Mouse (Mus musculus): ENCODE results near the gene 5730409E04Rik.

The 5730409E04Rik gene

DNA sequence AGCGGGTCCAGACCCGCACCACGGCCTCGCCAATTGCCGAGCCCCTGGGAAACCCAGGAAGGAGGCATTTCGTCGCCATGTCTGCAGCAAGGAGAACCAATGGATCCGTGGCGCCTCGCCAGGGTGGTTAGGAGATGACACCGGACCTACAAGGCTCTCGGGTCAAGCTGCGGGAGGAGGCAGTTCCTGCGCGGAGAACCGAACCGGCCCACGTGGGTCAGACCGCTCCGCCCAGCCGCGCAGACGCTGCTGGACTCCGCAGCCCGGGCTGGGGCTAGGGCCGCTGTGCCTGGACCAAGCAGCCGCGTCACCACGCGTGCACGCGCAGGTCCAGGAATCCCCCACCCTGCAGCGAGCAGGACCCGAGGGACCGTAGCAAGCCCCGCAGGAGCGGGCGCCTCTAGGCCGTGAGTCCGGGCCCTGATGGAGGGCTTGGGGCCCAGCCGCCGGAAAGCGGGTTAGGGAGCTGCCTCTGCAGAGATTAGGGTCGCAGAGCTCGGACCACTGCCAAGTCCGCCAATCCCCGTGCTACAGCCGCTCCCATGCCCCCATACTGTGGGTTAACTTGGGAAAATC, at the start of gene 5730409E04Rik:
Gene 5730409E04Rik, plus strand, starts transcription at position 213 of the 576 bp plus-strand sequence.
- under 1% methylated on average over 48 of the region's 48 CpGs for WGBS

GRCm38 (mm10) chr4:126563798-126564197, 45.8 kb upstream of the 5730409E04Rik start:
- 87% methylated on average over 6 of the region's 6 CpGs for WGBS

DNA sequence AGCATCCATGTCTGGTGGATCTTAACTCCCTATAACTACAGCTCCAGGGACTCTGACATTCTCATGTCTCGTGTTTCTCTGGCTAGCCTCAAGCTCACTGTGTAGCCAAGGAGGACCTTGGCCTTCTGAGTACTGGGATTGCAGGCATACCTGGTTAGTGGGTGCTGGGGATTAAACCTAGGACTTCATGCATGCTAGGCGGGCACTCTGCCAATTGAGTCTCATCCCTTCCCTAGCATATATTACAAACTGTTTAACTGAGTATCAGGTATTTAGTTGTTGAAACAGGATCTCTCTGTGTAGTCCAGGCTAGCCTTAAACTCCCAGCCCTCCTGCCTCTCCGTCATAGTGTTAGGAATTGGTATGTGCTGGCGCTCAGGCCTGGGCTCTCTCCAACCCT, 42.4 kb upstream of the 5730409E04Rik start:
- 94% methylated on average over 4 of the region's 4 CpGs for WGBS

DNA sequence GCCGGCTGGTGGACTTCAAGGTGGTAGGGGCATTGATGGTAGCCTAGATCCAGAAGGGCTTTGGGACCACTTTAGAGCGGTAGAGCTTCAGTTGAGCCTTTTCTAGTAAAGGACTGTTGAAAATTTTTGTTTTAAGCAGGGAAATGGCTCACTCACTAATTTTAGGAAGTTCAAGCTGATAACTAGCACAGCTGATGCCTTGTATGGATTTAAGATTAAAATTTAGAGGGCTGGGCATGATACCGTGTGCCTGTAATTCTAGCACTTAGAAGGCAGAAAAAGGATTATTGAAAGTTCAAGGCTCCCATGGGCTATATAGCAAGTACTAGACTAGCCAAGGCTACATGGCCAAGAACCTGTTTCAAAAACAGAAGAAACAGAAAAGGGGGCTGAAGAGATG, 39.8 kb upstream of the 5730409E04Rik start:
- WGBS, result 96% methylated on average over 3 of the region's 3 CpGs

DNA sequence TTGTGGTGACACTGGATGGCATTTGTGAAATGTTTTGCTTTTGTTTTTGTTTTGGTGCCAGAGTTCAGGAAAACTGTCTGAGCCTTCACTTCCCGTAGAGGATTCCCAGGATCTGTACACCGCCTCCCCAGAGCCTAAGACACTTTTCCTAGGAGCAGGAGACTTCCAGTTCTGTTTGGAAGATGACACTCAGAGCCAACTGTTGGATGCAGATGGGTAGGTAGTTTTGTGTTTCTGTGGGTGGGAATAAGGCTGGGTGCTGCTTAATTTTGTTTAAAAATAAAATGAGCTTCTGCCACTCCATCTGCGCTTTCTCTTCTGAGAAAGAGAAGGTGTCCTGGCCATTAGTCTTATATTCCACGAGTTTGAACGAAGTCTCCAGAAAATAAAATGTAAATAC, 33.3 kb upstream of the 5730409E04Rik start:
- WGBS, result 69% methylated on average over 5 of the region's 5 CpGs

- WGBS, result 87% methylated on average over 3 of the region's 3 CpGs
These were observed 31.7 kb upstream of the 5730409E04Rik start for GRCm38 (mm10) chr4:126577920-126578319.

DNA sequence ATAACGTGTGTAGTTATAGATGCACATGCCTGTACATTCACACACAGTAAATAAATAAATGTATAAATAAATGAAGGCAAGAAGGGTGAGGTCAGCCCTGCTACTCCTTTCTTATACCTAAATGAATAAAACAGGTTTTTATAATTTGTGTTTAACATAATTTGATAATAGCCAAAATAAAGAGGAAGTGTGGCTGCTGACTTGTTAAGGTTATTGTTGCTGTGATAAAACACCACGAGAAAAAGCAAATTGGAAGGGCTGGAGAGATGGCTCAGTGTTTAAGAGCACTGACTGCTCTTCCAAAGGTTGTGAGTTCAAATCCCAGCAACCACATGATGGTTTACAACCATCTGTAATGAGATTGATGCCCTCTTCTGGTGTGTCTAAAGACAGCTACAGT, 30.5 kb upstream of the 5730409E04Rik start:
- 87% methylated on average over 2 of the region's 2 CpGs for WGBS

DNA sequence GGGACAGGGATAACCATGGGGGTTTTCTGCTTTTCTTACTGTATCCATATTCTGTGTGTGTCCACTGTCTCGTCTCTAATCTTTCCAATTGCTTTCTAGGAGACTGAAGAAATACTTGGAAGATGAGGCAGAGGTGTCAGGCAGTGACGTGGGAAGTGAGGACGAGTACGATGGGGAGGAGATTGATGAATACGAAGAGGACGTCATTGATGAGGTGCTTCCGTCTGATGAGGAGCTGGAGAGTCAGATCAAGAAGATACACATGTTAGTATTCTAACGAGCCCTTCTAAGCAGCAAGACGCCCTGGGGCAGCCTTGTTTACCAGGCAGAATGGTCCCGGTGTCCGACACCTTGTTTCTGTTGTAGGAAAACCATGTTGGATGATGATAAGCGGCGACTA, 23.9 kb upstream of the 5730409E04Rik start:
- WGBS, result 96% methylated on average over 13 of the region's 13 CpGs

- WGBS, result 68% methylated on average over 6 of the region's 6 CpGs
These were observed 17.6 kb upstream of the 5730409E04Rik start for GRCm38 (mm10) chr4:126592039-126592438.

DNA sequence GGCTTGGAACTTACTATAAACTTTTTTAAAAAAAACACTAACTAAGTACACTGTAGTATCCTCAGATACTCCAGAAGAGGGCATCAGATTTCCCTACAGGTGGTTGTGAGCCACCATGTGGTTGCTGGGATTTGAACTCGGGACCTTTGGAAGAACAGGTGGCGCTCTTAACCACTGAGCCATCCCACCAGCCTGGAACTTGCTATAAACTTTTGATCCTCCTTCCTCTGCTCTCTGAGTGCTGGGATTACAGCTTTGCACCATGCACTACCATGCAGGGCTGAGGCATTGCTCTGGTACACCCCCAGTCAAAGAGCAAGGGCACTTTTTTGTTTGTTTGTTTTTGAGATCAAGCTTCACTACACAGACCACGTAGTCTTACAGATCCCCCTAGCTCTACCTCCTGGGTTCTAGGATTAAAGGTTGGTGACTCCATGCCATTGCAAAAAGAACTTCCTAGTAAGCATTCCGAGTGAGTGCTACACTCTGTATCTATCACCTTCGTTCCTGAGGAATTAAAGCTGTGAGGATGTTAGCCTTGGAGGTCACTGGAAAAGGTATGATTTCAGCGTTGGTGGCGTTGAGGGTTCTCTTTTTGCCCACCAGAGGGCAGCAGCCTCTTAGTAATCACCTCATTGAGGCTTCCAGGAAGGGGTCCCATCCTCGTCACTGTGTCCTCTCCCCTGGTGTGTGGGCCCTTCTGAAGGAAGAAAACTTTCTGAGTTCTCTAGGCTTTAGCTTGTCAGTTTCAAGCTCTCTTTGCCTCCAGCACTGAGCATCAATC, 9.5 kb upstream of the 5730409E04Rik start:
- WGBS, result 30% methylated on average over 8 of the region's 8 CpGs

GRCm38 (mm10) chr4:126601597-126602444, 7.8 kb upstream of the 5730409E04Rik start:
- 22% methylated on average over 22 of the region's 22 CpGs for whole genome bisulfite sequencing

DNA sequence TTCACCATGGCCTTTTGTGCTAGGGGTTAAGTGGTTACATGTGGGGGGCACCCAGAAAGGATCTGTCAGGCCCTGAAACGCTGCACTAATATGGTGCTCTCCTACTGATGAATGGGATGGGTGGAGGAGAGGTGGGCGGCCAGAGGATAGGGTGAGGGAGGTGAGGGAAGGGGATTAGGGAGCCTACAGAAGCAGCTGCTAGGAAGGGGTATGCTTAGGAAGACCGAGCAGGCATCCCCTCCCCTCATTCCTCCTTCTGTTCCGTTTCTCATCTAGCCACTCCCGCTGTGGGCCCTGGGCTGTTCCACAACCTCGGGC, 7.2 kb upstream of the 5730409E04Rik start:
- WGBS, result 41% methylated on average over 6 of the region's 6 CpGs

DNA sequence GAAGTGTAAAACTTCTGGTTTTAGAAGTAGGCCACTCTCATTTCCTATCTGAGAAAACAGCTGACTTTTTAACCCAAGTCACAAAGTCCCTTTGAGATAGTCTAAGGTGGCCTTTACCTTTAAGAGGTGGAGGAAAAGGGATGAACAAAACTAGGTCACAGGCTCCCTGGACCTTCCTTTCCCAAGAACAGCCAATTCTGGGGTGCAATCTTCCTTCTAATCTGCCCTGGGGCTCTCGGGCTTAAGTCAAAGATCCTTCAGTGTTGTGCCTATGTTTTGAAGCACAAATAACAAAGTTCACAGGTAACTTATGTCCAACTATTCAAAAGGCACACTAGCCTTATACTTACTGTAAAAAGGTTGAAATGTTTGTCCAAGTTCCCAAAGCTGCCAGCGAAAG, 5.5 kb upstream of the 5730409E04Rik start:
- 90% methylated on average over 2 of the region's 2 CpGs for WGBS

- WGBS, result 89% methylated on average over 4 of the region's 4 CpGs
These were observed 3.9 kb upstream of the 5730409E04Rik start for GRCm38 (mm10) chr4:126605751-126606150.

GRCm38 (mm10) chr4:126611991-126612390, 2.4 kb downstream of the 5730409E04Rik start:
- WGBS, result 81% methylated on average over 17 of the region's 17 CpGs

GRCm38 (mm10) chr4:126616312-126616711, 6.7 kb downstream of the 5730409E04Rik start:
- 84% methylated on average over 4 of the region's 4 CpGs for WGBS

- WGBS, result 14% methylated on average over 33 of the region's 33 CpGs
These were observed 10.2 kb downstream of the 5730409E04Rik start for GRCm38 (mm10) chr4:126619691-126620330.

GRCm38 (mm10) chr4:126620349-126620874, 10.8 kb downstream of the 5730409E04Rik start:
- whole genome bisulfite sequencing, result 63% methylated on average over 13 of the region's 13 CpGs

DNA sequence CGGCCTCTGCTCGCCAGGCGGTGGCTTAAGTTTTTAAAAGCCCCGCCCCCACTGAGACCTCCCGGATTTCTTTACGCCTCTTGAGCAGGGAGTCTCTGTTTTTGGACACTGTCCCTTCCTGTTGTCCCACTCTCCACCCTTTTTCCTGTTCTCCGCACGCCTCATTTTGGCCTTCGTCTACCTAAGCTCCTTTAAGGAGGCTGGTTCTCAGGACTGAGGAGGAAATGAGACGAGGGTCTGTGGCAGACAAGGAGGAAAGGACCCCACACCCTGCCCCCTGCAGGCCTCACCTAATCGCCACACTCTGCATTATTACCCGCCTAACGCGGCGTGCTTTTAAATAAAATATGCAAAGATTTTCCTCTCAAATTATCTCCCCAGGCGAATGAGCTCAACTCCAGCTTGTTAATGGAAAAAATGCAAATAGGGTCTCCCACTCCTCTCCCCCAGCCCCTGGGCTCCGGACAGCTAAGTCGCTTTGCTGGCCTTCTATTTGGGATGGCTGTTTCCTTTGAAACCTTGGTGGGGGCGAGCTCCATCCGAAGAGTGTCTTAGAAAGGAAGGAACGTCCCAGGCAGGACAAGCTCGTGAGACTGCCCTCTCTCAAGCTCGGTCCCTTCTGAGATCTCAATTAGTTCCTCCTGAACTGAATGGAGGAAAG, 17.5 kb downstream of the 5730409E04Rik start:
- WGBS, result 40% methylated on average over 23 of the region's 23 CpGs

DNA sequence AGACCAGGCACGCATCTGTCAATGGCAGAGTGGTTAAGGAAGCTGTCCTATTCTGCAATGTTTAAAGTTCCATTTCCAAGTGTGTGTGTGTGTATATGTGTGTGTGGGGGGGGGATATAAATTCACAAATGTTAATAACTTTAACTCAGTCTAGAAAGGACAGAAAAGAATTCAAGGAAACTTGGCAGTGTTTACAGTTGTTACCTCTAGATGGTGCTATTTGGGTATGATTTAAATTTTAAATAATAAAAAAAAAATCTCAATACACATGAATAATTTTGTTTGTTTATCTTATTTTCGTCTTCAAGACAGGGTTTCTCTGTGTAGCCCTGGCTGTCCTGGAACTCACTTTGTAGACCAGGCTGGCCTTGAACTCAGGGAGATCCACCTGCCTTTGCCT, 22.3 kb downstream of the 5730409E04Rik start:
- WGBS, result 26% methylated on average over 2 of the region's 2 CpGs

DNA sequence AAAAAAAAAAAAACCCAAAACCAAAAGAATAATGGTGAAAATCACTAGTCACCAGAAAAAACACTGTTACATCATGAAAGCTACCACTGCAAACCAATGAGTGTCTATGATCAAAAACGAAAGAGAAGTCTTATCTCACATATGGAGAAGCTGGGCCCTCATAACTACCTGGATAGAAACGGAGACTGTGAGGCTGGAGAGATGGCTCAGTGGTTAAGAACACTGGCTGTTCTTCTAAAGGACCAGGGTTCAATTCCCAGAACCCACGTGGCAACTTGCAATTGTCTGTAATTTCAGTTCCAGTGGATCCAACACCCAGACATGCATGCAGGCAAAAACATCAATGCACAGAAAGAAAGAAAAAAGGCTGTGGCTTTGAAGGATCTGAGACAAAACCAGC, 23.1 kb downstream of the 5730409E04Rik start:
- WGBS, result 75% methylated on average over 3 of the region's 3 CpGs

Measured in cerebral cortex, adult 2 months (tissue).